Mouse (Mus musculus) hematopoietic stem cell, adult 5-6 weeks (primary cell): ENCODE results near the gene Slc15a1. TPM values are rescaled to one million over a fixed set of nuclear protein-coding genes. Genes with fewer than 3 reads are reported as not detected.

Experiments
- ATAC-seq, 2 experiments: fragments of 125-278 bp in 1 of 2; replicated peaks in 1 of 2; 2 replicates each; pipeline ENCODE4 v1.8.0; 2016 to 2017; ENCODE audit warnings: inconsistent platforms in 2 of 2, mild to moderate bottlenecking in 2 of 2, moderate number of reproducible peaks in 2 of 2, low read depth in 1 of 2, moderate TSS enrichment in 1 of 2; ENCODE audit not compliant: low FRiP score in 2 of 2, poor library complexity in 2 of 2, severe bottlenecking in 2 of 2, insufficient read depth in 1 of 2, low TSS enrichment in 1 of 2
- total RNA-seq: library from RNA; stranded (forward); fragments of 172-1452, 232-1000 nt; gene quantifications from 2 replicates; pipeline ENCODE4 v1.2.3, GENCODE M21; 2017

The Slc15a1 gene
- not detected in 2 replicates for total RNA-seq

- peak in 1 of 2 experiments; percentile 22; a peak in 1 of 4 replicates for ATAC-seq
Measured at GRCm38 (mm10) chr14:121504781-121505484, at the start of gene Slc15a1. Gene Slc15a1 (minus strand): TSS chr14:121505252.

- no peak for ATAC-seq
Measured at GRCm38 (mm10) chr14:121553785-121554184, 48.7 kb upstream of the Slc15a1 start.

GRCm38 (mm10) chr14:121552586-121552985 lies 47.5 kb upstream of the Slc15a1 start:
- ATAC-seq: no peak

- ATAC-seq: no peak
Measured at GRCm38 (mm10) chr14:121549834-121550233, 44.8 kb upstream of the Slc15a1 start.

- ATAC-seq: no peak
Measured at GRCm38 (mm10) chr14:121547745-121548144, 42.7 kb upstream of the Slc15a1 start.

GRCm38 (mm10) chr14:121546621-121547020 lies 41.6 kb upstream of the Slc15a1 start:
- ATAC-seq: no peak

GRCm38 (mm10) chr14:121545551-121546331 lies 40.7 kb upstream of the Slc15a1 start:
- no peak for ATAC-seq

GRCm38 (mm10) chr14:121541262-121541661 lies 36.2 kb upstream of the Slc15a1 start:
- no peak for ATAC-seq

- ATAC-seq: no peak
Measured at GRCm38 (mm10) chr14:121534501-121534900, 29.4 kb upstream of the Slc15a1 start.

- ATAC-seq: no peak
Measured at GRCm38 (mm10) chr14:121530853-121531252, 25.8 kb upstream of the Slc15a1 start.

GRCm38 (mm10) chr14:121527883-121528282 lies 22.8 kb upstream of the Slc15a1 start:
- ATAC-seq: peak in 1 of 2 experiments; percentile 40; a peak in 1 of 4 replicates

- ATAC-seq: no peak
Measured at GRCm38 (mm10) chr14:121527201-121527600, 22.1 kb upstream of the Slc15a1 start.

GRCm38 (mm10) chr14:121521709-121522108 lies 16.7 kb upstream of the Slc15a1 start:
- peak; percentile 51 to 67 for ATAC-seq

GRCm38 (mm10) chr14:121516881-121517280 lies 11.8 kb upstream of the Slc15a1 start:
- ATAC-seq: no peak

GRCm38 (mm10) chr14:121508929-121509328 lies 3.9 kb upstream of the Slc15a1 start:
- ATAC-seq: no peak

- peak; percentile 47 to 49; a peak in 2 of 4 replicates for ATAC-seq
Measured at GRCm38 (mm10) chr14:121506336-121506735, 1.3 kb upstream of the Slc15a1 start.

- ATAC-seq: no peak
Measured at GRCm38 (mm10) chr14:121505485-121505860, 421 bp upstream of the Slc15a1 start.

- no peak for ATAC-seq
Measured at GRCm38 (mm10) chr14:121500577-121500976, 4.5 kb downstream of the Slc15a1 start.
